Mouse (Mus musculus): Measurements from ENCODE around the gene Tmem86a. TPM values are rescaled to one million over a fixed set of nuclear protein-coding genes. Genes with fewer than 3 reads are reported as not detected.

Gene Tmem86a
- polyA plus RNA-seq, 1 experiment: 26.3 TPM

DNA sequence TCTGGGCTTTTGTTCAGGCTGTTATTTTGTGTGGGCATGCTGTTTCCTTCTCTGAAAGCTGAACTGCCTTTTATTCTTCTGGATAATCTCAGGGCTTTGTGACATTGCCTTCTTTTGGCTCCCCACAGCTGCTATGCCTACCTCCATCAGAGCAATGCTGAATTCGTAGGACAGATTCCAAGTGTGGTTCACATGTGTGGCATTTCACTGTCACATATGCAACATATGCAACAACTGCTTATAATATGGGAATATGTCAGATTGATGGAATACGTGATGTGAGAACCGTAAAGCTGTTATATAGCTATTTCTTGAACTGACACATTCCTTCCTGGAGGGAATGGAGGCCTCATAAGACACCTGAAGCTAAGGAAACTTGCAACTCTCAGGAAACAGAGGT, 16.5 kb downstream of the Tmem86a start:
- peaks cover 7% of the 10 kb centered on the region for H3K4me1 ChIP-seq
- peaks cover 42% of the 10 kb centered on the region for H3K27me3 ChIP-seq (replicated peaks)
- TF ChIP-seq GATA1 (IDR thresholded peaks at IDR 0.05; ENCODE audit: borderline replicate concordance, low read length) (no peak), FLI1 (IDR thresholded peaks at IDR 0.05; ENCODE audit: low read length) (no peak)

DNA sequence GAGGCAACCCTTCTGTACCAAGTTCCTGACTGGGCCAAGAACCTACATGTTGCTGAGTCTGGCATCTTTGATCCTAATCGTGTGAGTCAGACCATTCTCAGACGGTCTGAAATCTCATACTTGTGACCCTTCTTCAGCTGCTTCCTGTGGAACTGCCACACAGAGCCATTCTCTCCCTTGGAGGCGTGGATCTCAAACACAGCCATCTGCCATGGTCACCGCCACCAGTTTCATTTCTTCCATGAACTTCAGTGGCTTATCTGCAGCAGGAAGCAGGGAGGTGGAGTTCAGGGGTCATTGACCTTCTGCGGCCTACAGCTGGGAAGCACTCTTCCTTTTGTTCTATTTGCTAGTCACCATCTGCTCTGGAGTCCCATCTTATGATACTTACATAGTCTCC, 17.5 kb downstream of the Tmem86a start:
- Histone ChIP-seq H3K9me3 (0 out of 2 replicates have a peak, but pooled peaks cover 4% of the 10 kb centered on the region), H3K4me3 (replicated peaks) (no peak overlapping the region), H3K27me3 (replicated peaks) (peaks cover 46% of the 10 kb centered on the region), H3K4me1 (peaks cover 5% of the 10 kb centered on the region), H3K36me3 (replicated peaks; ENCODE audit: low read length) (no peaks in the 10 kb centered on the region)
- TF ChIP-seq GATA1 (IDR thresholded peaks at IDR 0.05; ENCODE audit: borderline replicate concordance, low read length) (no peak), FLI1 (IDR thresholded peaks at IDR 0.05; ENCODE audit: low read length) (no peak)

More for the DNA sequence above, 16.5 kb downstream of the Tmem86a start:
- Histone ChIP-seq H3K36me3 (replicated peaks; ENCODE audit: low read length) (no peaks in the 10 kb centered on the region), H3K4me3 (replicated peaks) (no peak overlapping the region), H3K9me3 (0 out of 2 replicates have a peak, but pooled peaks cover 4% of the 10 kb centered on the region)

DNA sequence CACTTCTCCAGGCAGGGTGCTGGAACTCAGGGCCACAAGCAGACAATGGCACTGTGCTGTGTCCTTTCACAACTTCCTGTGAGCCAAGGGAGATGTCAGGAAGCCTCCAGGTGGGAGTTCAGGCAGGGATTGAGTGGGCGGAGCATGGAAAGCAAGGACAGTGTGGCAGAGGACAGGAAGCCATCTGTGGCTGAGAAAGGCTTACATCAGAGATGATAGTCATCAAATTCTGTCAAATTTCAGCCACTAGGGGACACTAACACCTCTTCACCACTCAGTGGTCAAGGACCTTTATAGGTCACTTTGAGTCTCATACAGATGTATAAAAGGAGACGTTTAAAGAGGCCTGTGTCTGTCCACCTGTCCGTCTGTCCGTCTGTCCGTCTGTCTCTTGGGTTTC, 22.1 kb downstream of the Tmem86a start:
- H3K4me1 ChIP-seq: peaks cover 5% of the 10 kb centered on the region
- 0 out of 2 replicates have a peak, but pooled peaks cover 4% of the 10 kb centered on the region for H3K9me3 ChIP-seq
- H3K4me3 ChIP-seq (replicated peaks): no peak overlapping the region
- H3K27me3 ChIP-seq (replicated peaks): peaks cover 46% of the 10 kb centered on the region
- no peaks in the 10 kb centered on the region for H3K36me3 ChIP-seq (replicated peaks; ENCODE audit: low read length)
- TF ChIP-seq GATA1 (IDR thresholded peaks at IDR 0.05; ENCODE audit: borderline replicate concordance, low read length) (no peak), FLI1 (IDR thresholded peaks at IDR 0.05; ENCODE audit: low read length) (no peak)

DNA sequence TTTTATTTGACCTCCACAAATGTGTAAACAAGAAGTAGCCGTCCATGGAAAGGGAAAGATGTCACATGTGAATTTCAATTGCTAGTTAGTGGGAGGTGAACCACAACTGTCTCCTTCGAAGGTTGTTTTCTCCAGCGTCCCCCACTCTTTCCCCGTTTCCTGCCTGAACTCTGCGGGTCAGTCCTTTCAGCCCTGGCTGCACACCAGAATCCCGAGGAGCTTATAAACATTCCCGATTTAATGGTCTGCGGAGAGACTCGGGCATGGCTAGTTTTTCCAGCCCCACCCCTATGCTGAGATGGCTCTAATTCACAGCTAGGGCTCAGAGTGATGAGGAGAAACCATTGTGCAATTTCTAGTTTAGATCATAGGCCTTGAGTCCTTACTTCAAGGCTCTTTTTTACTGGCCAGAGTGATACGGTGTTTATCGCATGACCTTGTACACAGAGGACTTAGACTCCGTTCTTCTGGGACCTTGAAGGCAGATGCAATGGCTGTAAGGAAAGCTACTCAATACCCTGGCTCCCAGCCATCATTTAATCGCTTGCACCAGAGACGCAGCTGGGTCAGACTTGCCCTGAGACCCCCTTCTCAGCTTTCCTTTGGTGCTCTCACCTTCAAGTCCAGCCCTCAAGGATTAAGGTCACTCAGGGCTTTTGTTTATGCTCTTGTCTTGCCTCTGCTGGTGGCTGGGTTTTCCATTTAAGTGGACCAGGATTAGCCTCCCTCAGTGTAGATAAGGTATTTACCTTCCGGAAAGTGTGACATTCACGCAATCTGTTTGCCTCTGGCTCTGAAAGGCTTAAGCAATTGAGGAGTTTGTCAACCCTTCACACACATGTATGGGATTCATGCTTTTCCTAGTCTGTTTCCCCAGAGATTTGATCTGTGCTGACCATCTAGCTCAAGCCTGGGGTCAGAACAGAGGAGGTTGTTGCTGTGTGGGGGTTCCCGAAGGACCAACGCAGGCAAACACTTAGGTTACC, 23.4 kb downstream of the Tmem86a start:
- H3K9me3 ChIP-seq: 0 out of 2 replicates have a peak, but pooled peaks cover 2% of the 10 kb centered on the region
- H3K4me3 ChIP-seq (replicated peaks): no peak overlapping the region
- no peaks in the 10 kb centered on the region for H3K36me3 ChIP-seq (replicated peaks; ENCODE audit: low read length)
- peaks cover 11% of the 10 kb centered on the region for H3K4me1 ChIP-seq
- TF ChIP-seq GATA1 (IDR thresholded peaks at IDR 0.05; ENCODE audit: borderline replicate concordance, low read length): no peak
- TF ChIP-seq FLI1 (IDR thresholded peaks at IDR 0.05; ENCODE audit: low read length): no peak
- H3K27me3 ChIP-seq (replicated peaks): peaks cover 49% of the 10 kb centered on the region

DNA sequence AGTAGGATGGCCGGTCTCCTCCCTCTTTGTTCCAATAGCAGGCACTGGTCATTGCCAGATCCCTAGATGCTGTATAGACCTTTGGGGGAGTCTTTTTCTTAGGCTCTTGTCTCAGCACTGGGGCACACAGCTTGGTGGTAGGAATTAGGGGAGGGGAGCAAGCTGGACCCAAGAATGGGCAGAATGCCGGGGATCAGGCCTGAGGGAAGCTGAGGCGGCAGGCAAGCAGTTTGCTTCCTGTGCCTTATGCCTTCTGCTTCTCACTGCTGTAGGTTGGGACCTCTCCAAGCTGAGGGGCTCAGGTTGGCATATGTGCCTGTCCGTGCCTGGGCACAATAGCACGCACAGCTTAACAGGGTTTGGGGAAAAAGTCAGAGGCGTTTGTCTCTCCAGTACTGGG, 25.8 kb downstream of the Tmem86a start:
- no peak for TF ChIP-seq FLI1 (IDR thresholded peaks at IDR 0.05; ENCODE audit: low read length)
- no peak for TF ChIP-seq GATA1 (IDR thresholded peaks at IDR 0.05; ENCODE audit: borderline replicate concordance, low read length)
- Histone ChIP-seq H3K27me3 (replicated peaks) (peaks cover 54% of the 10 kb centered on the region), H3K4me1 (peaks cover 23% of the 10 kb centered on the region), H3K4me3 (replicated peaks) (no peak overlapping the region), H3K9me3 (no peaks in the 10 kb centered on the region), H3K36me3 (replicated peaks; ENCODE audit: low read length) (no peaks in the 10 kb centered on the region)

DNA sequence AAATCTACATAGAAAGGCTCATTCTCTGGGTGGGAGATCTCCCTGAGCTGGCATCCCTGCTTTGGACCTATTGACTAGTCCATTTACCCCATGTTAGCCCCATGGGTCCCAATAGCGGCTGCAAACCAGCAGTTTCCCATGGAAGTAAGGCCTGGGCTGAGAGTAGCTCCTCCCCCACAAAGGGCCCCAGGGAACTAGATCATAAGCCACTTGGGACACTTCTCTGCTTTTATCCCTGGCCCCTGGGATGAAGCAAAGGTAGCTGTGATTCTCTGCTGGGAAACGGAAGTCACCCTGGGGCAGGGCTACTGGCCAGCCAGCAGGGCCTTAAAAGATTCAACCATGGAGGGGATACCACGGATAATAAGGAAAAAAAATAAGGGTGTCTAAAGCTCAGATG, 26.3 kb downstream of the Tmem86a start:
- Histone ChIP-seq H3K27me3 (replicated peaks) (peaks cover 51% of the 10 kb centered on the region), H3K4me3 (replicated peaks) (no peak overlapping the region), H3K36me3 (replicated peaks; ENCODE audit: low read length) (no peaks in the 10 kb centered on the region), H3K4me1 (peaks cover 28% of the 10 kb centered on the region), H3K9me3 (no peaks in the 10 kb centered on the region)
- no peak for TF ChIP-seq FLI1 (IDR thresholded peaks at IDR 0.05; ENCODE audit: low read length)
- no peak for TF ChIP-seq GATA1 (IDR thresholded peaks at IDR 0.05; ENCODE audit: borderline replicate concordance, low read length)

DNA sequence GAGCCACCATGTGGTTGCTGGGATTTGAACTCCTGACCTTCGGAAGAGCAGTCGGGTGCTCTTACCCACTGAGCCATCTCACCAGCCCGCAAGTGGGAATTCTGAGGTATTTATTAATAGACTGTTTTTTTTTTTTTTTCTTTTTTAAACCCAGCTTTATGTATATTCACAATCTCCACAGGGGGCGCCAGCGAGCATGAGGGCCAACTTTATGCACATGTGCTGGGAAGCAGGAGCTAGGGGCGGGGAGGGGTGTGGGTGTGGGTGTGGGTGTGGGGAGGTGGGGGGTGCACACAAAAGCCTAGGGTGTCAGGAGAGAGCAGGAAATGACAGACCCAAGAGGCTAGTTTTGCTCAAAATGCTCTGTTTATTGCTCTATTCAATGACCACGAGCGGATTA, 27.1 kb downstream of the Tmem86a start:
- Histone ChIP-seq H3K4me3 (replicated peaks) (no peak overlapping the region), H3K27me3 (replicated peaks) (peaks cover 44% of the 10 kb centered on the region), H3K4me1 (peaks cover 36% of the 10 kb centered on the region), H3K9me3 (no peaks in the 10 kb centered on the region), H3K36me3 (replicated peaks; ENCODE audit: low read length) (no peaks in the 10 kb centered on the region)
- no peak for TF ChIP-seq FLI1 (IDR thresholded peaks at IDR 0.05; ENCODE audit: low read length)
- no peak for TF ChIP-seq GATA1 (IDR thresholded peaks at IDR 0.05; ENCODE audit: borderline replicate concordance, low read length)

DNA sequence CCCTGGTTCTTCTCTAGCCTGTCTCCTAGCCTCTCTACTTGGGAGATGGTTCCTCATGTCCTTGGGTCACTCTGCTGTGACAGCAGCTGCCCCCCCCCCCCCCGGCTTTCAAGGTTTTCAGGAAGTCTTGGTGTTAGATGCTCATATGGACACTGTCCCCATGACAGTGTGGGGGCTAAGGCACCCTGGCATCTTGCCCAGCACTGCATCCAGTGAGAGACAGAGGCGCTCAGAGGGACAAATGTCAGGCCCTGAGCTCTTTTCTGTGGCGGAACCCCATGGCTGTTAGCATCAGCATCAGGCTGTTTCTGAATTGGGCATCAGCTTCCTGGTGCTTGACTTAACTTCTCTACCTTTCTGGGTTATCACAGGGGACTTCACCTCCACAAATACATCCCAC, 30.5 kb downstream of the Tmem86a start:
- no peaks in the 10 kb centered on the region for H3K9me3 ChIP-seq

DNA sequence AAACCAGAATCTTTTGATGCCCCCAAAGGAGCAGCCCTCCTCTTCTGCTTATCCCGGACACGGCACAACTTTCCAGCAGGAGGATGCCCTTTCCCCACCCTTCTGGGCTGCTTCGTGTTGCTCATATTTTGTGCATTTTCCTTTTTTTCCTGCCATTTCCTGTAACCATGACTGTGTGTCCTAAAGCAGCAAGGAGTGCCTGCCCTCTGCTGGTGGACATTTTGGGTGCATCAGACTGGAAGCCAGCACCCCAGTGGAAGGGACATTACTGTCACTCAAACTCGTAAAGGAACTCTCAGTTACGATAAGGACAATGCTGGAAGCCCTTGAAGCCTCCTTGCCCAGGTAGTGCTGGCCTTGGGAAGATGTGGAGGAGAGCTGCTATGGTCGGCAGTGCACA, 30.9 kb downstream of the Tmem86a start:
- Histone ChIP-seq H3K36me3 (replicated peaks; ENCODE audit: low read length) (no peaks in the 10 kb centered on the region), H3K4me3 (replicated peaks) (peak overlapping the region; percentile 62), H3K9me3 (no peaks in the 10 kb centered on the region), H3K4me1 (peaks cover 49% of the 10 kb centered on the region), H3K27me3 (replicated peaks) (peaks cover 46% of the 10 kb centered on the region)
- TF ChIP-seq GATA1 (IDR thresholded peaks at IDR 0.05; ENCODE audit: borderline replicate concordance, low read length): no peak
- TF ChIP-seq FLI1 (IDR thresholded peaks at IDR 0.05; ENCODE audit: low read length): no peak

More for the DNA sequence above, 30.5 kb downstream of the Tmem86a start:
- H3K4me1 ChIP-seq: peaks cover 49% of the 10 kb centered on the region
- H3K4me3 ChIP-seq (replicated peaks): no peak overlapping the region
- TF ChIP-seq GATA1 (IDR thresholded peaks at IDR 0.05; ENCODE audit: borderline replicate concordance, low read length): no peak
- no peak for TF ChIP-seq FLI1 (IDR thresholded peaks at IDR 0.05; ENCODE audit: low read length)
- peaks cover 46% of the 10 kb centered on the region for H3K27me3 ChIP-seq (replicated peaks)
- H3K36me3 ChIP-seq (replicated peaks; ENCODE audit: low read length): no peaks in the 10 kb centered on the region

DNA sequence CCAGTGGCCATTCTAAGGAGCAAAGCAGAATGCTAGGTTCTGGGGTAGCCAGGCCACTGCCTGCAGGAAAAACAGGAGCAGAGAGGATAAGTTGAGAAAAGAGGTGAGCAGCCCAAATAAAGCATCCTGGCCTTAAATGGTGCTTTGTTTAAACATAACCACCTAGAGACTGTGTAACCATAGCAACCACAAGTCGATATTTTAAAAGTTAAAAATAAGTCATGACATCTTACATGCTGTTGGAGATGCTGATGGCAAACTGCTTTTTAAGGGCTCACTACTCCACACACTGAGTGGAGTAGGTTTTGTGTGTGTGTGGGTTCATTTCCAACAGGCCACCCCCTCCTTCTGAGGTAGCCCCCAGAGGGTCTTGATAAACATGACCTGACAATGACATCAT, 34.7 kb downstream of the Tmem86a start:
- peaks cover 35% of the 10 kb centered on the region for H3K4me1 ChIP-seq

More for the DNA sequence above, 34.7 kb downstream of the Tmem86a start:
- no peaks in the 10 kb centered on the region for H3K9me3 ChIP-seq
- TF ChIP-seq FLI1 (IDR thresholded peaks at IDR 0.05; ENCODE audit: low read length) (no peak), GATA1 (IDR thresholded peaks at IDR 0.05; ENCODE audit: borderline replicate concordance, low read length) (no peak)
- no peak overlapping the region for H3K4me3 ChIP-seq (replicated peaks)
- peaks cover 55% of the 10 kb centered on the region for H3K27me3 ChIP-seq (replicated peaks)
- H3K36me3 ChIP-seq (replicated peaks; ENCODE audit: low read length): no peaks in the 10 kb centered on the region
